Mouse (Mus musculus) kidney, embryonic 14.5 days (tissue): ENCODE results near the gene Ldlrad3. TPM values are rescaled to one million over a fixed set of nuclear protein-coding genes. Genes with fewer than 3 reads are reported as not detected.
A peak's percentile ranks its signal among the peaks of the same experiment; 100 is the strongest.

ENCODE experiments used
- ATAC-seq: fragments of 200-750 bp; cut with Nextera tagmentation; 2 replicates; pipeline ENCODE4 v1.8.0; 2017; ENCODE audit warnings: moderate number of reproducible peaks, mild to moderate bottlenecking, moderate TSS enrichment, moderate library complexity; ENCODE audit not compliant: low FRiP score, low TSS enrichment
- H3K27ac ChIP-seq: fragments of 300-500 bp; sonication (generic); 2 replicates; pipeline ENCODE4 v1.5.1; 2014; ENCODE audit warnings: low read depth, mild to moderate bottlenecking, low read length, moderate library complexity, mixed read lengths
- H3K27me3 ChIP-seq: fragments of 300-500 bp; sonication (generic); 2 replicates; pipeline ENCODE4 v1.6.1; 2014; ENCODE audit warnings: mild to moderate bottlenecking, low read length; ENCODE audit not compliant: control insufficient read depth, insufficient read depth
- H3K36me3 ChIP-seq: fragments of 300-500 bp; sonication (generic); 2 replicates; pipeline ENCODE4 v1.6.1; 2014; ENCODE audit warnings: low read length, mixed read lengths; ENCODE audit not compliant: control insufficient read depth, insufficient read depth
- H3K4me1 ChIP-seq: fragments of 300-500 bp; sonication (generic); 2 replicates; pipeline ENCODE4 v1.6.1; 2014; ENCODE audit warnings: low read length, mixed read lengths; ENCODE audit not compliant: control insufficient read depth, insufficient read depth
- H3K4me2 ChIP-seq: fragments of 300-500 bp; sonication (generic); replicated peaks from 2 replicates; pipeline ENCODE4 v1.6.1; 2014; ENCODE audit warnings: low read depth, mild to moderate bottlenecking, low read length
- H3K4me3 ChIP-seq: fragments of 300-500 bp; sonication (generic); 2 replicates; pipeline ENCODE4 v1.5.1; 2014; ENCODE audit warnings: mild to moderate bottlenecking, low read length
- H3K9ac ChIP-seq: fragments of 300-500 bp; sonication (generic); 2 replicates; pipeline ENCODE4 v1.6.1; 2014; ENCODE audit warnings: low read depth, mild to moderate bottlenecking, low read length, moderate library complexity
- H3K9me3 ChIP-seq: fragments of 300-500 bp; sonication (generic); 2 replicates; pipeline ENCODE4 v1.6.1; 2016; ENCODE audit warnings: low read length; ENCODE audit not compliant: control insufficient read depth
- WGBS: fragments of 180-500 bp; shearing (Covaris S2); extraction: QIAGEN DNeasy Blood & Tissue Kit; methylation state at CpG from one replicate; pipeline ENCODE4 v1.1.7; 2014; 5-methylcytosine and 5-hydroxymethylcytosine counted together
- polyA plus RNA-seq: library from polyadenylated mRNA; unstranded; fragments of >200 nt; fragmentation: Nextera tagmentation; extraction: Ambion mirVana; gene quantifications from 2 replicates; pipeline ENCODE4 v1.2.1, GENCODE M21; 2014

Gene Ldlrad3
- polyA plus RNA-seq, 1 experiment from 2014 or later = 39.2 TPM

DNA sequence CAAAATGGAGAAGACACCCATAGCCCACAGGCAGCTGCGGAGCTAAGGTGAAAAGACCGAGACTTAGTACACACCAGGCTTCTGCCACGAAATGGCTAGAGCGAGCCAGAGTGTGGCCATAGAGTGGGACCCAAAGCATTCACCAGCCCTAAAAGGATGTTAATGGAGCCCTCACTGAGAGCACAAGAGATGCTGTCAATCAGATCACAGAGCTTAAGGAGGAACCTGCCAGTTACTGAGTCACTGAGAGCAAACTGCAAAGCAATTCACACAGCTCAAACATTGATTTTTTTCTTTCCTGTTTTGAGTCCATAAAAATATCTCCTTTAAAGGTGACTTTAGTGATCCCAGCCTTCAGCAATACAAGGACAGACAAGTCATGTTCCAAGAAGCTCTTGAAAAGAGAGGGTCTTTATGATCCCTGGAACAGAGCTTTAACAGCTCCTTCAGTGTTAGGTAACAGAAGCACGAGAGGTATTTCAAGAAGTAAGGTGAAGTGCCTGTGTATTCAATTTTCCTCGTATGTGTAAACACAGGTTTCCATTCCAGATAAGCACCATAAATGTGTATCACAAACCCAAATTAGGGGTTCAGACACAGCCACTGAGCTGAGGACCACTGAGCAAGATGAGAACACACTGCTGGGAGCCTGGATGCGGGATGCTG is 209.7 kb downstream of the Ldlrad3 start:
- Histone ChIP-seq H3K9me3 (no peaks in the 10 kb centered on the region), H3K4me2 (no peak overlapping the region), H3K4me1 (peaks cover 11% of the 10 kb centered on the region), H3K4me3 (no peak overlapping the region), H3K36me3 (no peaks in the 10 kb centered on the region), H3K27me3 (no peaks in the 10 kb centered on the region), H3K9ac (no peak overlapping the region), H3K27ac (no peak overlapping the region)
- ATAC-seq = no peak
- WGBS = 90% methylated on average over 7 of the region's 7 CpGs

DNA sequence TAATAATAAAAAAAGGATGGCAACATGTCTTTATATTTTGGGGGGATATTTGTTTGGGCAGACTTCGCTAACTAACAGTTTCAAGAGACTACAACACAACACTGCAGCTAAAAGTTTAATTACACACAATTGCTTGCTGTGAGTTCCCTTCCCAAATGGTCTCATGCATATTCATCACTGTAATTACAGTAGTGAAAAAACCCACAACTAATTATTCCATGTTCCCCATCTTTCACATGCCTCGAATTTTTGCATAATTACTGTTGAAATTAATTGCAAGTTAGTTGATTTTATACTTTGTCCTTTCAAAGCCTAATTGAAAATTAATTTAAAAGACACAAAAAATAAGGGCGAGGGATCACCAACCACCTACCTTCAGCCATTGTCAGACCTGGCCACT is 212.4 kb downstream of the Ldlrad3 start:
- Histone ChIP-seq H3K9me3 (no peaks in the 10 kb centered on the region), H3K27me3 (no peaks in the 10 kb centered on the region), H3K27ac (no peak overlapping the region), H3K4me2 (no peak overlapping the region), H3K4me3 (no peak overlapping the region), H3K4me1 (peaks cover 8% of the 10 kb centered on the region), H3K9ac (no peak overlapping the region), H3K36me3 (no peaks in the 10 kb centered on the region)
- ATAC-seq = no peak
- 93% methylated on average over 3 of the region's 3 CpGs for WGBS

DNA sequence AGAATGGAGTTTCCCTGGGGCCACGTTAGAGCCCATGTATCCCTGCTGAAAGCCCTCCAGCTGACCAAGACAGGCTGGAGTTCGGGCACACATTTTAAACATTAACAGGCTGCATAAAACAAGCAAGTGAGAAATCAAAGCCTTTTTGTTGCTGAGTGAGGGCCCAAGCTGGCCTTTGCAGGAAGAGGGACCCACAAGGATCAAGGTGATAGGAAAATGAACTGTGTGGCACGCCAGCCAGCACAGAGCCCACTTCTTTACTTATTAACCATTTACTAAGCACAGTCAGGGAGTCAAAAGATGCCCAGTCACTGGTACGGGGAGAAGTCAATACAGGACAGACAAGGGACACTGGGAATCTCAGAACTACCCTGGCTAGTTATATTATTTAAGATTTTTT is 218.6 kb downstream of the Ldlrad3 start:
- no peaks in the 10 kb centered on the region for H3K27me3 ChIP-seq
- H3K4me1 ChIP-seq = peaks cover 31% of the 10 kb centered on the region
- peak; percentile 48; the same call in 1 of the 2 replicates for ATAC-seq
- no peak overlapping the region for H3K4me3 ChIP-seq
- H3K9ac ChIP-seq = no peak overlapping the region
- no peak overlapping the region for H3K4me2 ChIP-seq
- no peaks in the 10 kb centered on the region for H3K36me3 ChIP-seq
- 32% methylated on average over 4 of the region's 4 CpGs for WGBS
- no peaks in the 10 kb centered on the region for H3K9me3 ChIP-seq
- H3K27ac ChIP-seq = peak overlapping the region; percentile 65; the same call in 1 of the 2 replicates

DNA sequence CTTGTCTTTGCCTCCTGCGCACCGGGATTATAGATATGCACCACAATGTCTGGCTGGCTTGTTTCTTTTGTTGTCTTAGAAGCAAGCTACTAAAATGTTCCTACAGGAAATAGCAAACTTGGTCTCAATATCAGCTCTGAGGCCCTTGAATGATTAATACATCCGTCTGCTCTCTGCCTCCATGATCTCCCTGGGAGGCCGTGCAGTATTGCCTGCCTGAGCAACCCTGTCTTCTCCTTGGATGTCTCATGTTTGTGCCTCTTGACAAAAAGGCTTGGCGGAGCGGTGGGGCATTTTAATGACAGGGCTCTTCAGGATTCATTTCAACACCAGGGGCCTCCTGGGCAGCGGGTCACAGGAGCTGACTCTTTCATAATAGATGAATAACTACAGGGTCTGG is 219.0 kb downstream of the Ldlrad3 start:
- Histone ChIP-seq H3K9me3 (no peaks in the 10 kb centered on the region), H3K4me1 (peaks cover 31% of the 10 kb centered on the region), H3K4me3 (no peak overlapping the region), H3K4me2 (no peak overlapping the region; the same call in 1 of the 2 replicates), H3K27ac (peak overlapping the region; percentile 65; the same call in 1 of the 2 replicates), H3K27me3 (no peaks in the 10 kb centered on the region), H3K36me3 (no peaks in the 10 kb centered on the region), H3K9ac (no peak overlapping the region)
- WGBS = 39% methylated on average over 7 of the region's 7 CpGs
- 0 out of 2 replicates have a peak, but pooled peaks have one; percentile 17 for ATAC-seq

DNA sequence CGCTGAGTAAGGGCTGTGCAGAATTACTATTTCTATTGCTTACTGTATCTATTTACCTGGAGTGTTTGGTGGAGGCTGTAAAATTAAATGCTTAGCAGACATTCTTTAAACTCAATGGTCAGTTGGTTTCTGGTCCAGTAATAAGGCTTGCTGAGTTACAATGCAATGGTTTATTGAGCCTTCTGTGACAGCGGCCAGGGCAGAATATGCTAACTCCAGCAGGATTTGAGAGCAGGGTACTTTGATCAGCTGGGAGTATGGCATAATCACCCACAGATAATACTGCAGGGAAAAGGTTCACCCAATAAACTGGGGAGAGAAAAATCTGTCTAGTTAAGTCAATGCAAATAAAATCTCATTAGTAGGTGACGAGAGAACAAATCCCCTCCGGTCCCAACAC is 220.2 kb downstream of the Ldlrad3 start:
- no peaks in the 10 kb centered on the region for H3K36me3 ChIP-seq
- no peak overlapping the region; the same call in 1 of the 2 replicates for H3K27ac ChIP-seq
- 63% methylated on average over 4 of the region's 4 CpGs for WGBS
- peaks cover 30% of the 10 kb centered on the region for H3K4me1 ChIP-seq
- H3K9me3 ChIP-seq = no peaks in the 10 kb centered on the region
- no peak overlapping the region for H3K4me3 ChIP-seq
- no peak for ATAC-seq
- no peak overlapping the region for H3K4me2 ChIP-seq
- no peak overlapping the region for H3K9ac ChIP-seq
- no peaks in the 10 kb centered on the region for H3K27me3 ChIP-seq

DNA sequence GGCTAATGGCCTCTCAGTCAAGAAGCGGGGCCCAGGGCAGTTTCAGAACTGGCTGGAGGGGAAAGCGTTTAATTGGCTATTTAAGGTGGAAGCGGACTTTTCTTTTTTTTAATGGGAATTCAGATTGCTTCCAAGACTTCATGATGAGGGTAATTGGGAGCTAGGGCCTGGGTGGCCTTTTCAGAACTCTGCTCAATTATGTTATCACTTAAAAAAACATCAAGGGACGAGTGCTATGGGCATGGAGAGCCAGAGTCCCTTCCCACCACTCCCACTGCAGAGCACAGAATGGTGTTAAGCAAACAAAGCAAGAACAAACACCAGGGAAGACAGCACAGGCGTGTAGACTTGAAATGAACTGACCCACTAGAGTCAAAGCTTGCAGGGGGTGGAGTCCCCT is 220.7 kb downstream of the Ldlrad3 start:
- no peak overlapping the region for H3K27ac ChIP-seq
- no peaks in the 10 kb centered on the region for H3K9me3 ChIP-seq
- H3K27me3 ChIP-seq = no peaks in the 10 kb centered on the region
- no peaks in the 10 kb centered on the region for H3K36me3 ChIP-seq
- ATAC-seq = no peak
- no peak overlapping the region for H3K4me2 ChIP-seq
- peaks cover 35% of the 10 kb centered on the region for H3K4me1 ChIP-seq
- WGBS = 24% methylated on average over 5 of the region's 5 CpGs
- H3K9ac ChIP-seq = no peak overlapping the region
- no peak overlapping the region for H3K4me3 ChIP-seq

DNA sequence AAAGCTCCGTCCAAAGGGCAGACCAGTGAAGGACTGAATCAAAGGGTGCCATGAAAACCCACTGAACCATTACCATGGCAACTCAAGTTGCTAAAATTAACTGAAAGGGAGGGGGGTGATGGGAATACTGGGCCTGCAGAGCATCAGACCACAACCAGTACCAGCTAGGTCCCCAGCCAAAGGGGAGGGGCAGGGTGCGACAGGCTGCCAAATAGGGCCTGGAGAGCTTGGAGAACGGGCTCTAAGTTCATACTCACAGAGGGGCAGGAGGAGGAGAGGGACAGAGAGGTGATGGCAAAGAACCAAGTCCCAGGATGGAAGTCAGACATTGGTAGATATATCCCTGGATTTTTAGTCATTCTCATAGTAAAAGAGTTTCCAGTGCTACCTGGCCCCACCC is 222.8 kb downstream of the Ldlrad3 start:
- Histone ChIP-seq H3K4me2 (no peak overlapping the region), H3K4me3 (no peak overlapping the region), H3K27ac (no peak overlapping the region), H3K9ac (no peak overlapping the region), H3K27me3 (no peaks in the 10 kb centered on the region), H3K4me1 (peaks cover 37% of the 10 kb centered on the region), H3K9me3 (no peaks in the 10 kb centered on the region), H3K36me3 (no peaks in the 10 kb centered on the region)
- WGBS = 62% methylated on average over 3 of the region's 3 CpGs
- no peak for ATAC-seq

DNA sequence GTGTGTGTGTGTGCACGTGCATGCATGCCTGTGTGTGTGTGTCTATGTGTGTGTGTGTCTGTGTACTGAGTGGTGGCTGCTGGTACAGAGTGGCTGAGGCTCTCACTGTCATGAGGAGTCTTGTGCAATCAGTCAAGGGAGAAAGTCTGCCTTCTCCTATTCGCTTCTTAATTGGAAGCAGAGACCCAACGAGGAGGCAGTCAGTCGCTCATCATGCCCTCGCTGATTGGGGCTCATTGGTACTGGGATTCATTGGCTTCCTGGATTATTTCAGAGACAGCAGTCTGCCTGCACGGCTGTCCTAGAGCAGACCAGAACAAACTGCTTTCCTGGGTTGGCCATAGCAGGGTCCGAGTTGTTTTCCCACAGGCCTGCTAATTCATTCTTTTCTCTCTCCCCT is 223.8 kb downstream of the Ldlrad3 start:
- H3K4me3 ChIP-seq = no peak overlapping the region
- H3K27me3 ChIP-seq = no peaks in the 10 kb centered on the region
- H3K4me2 ChIP-seq = no peak overlapping the region
- H3K36me3 ChIP-seq = no peaks in the 10 kb centered on the region
- H3K9me3 ChIP-seq = no peaks in the 10 kb centered on the region
- no peak overlapping the region for H3K9ac ChIP-seq
- peaks cover 32% of the 10 kb centered on the region for H3K4me1 ChIP-seq
- no peak for ATAC-seq
- WGBS = 64% methylated on average over 7 of the region's 7 CpGs
- H3K27ac ChIP-seq = no peak overlapping the region

DNA sequence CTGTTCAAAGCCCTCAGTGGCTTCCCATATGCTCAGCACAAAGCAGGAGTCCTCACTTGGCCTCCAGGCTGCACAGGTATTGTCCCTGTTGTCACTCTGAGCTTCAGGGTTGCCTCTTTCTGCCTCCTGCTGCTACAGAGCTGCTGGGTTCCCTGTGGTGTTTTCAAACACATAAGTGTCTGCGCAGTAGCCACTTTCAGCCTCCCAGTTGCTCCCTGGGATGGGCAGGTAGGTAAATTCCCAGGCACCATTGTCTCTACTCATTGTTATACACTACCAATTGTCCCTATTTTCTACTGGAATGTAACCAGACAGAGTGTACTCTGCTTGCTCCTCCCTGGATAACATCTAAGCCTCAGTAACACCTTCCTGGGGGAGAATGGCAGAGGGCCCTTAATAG is 224.8 kb downstream of the Ldlrad3 start:
- H3K4me1 ChIP-seq = peaks cover 23% of the 10 kb centered on the region
- WGBS = 74% methylated on average over 1 of the region's 1 CpGs

More for the DNA sequence above, 224.8 kb downstream of the Ldlrad3 start:
- H3K4me3 ChIP-seq = no peak overlapping the region
- no peaks in the 10 kb centered on the region for H3K9me3 ChIP-seq
- no peak for ATAC-seq
- no peak overlapping the region for H3K9ac ChIP-seq
- H3K27ac ChIP-seq = no peak overlapping the region
- H3K4me2 ChIP-seq = no peak overlapping the region
- H3K27me3 ChIP-seq = no peaks in the 10 kb centered on the region
- no peaks in the 10 kb centered on the region for H3K36me3 ChIP-seq
